Mouse (Mus musculus) bone marrow macrophage, adult 2 months (primary cell): ENCODE data around the gene Abcc4.

Experiments used
- CTCF ChIP-seq: IDR thresholded peaks from 2 replicates; pipeline ENCODE4 v1.5.1; 2012; ENCODE audit warnings: low read depth, mild to moderate bottlenecking, low read length, moderate library complexity
- POLR2A ChIP-seq: IDR thresholded peaks from 2 replicates; pipeline ENCODE4 v1.6.1; 2012; ENCODE audit warnings: mild to moderate bottlenecking, low read depth, low read length, borderline replicate concordance

GRCm38 (mm10) chr14:118552390-118552789 is 153.6 kb downstream of the Abcc4 start:
- TF ChIP-seq POLR2A: no peak
- no peak for TF ChIP-seq CTCF
